Mouse (Mus musculus): Measurements from ENCODE around the gene Heatr5b. TPM values are rescaled to one million over a fixed set of nuclear protein-coding genes. Genes with fewer than 3 reads are reported as not detected.

The Heatr5b gene
- 1.5 and 5.1 TPM in 2 replicates for polyA plus RNA-seq (2012)

GRCm38 (mm10) chr17:78834856-78835835 is at the start of gene Heatr5b, which contains the start of gene Gpatch11:
TSS of gene Heatr5b (minus strand) at chr17:78835364.
TSS of gene Gpatch11 (plus strand) at chr17:78835567.
- no peak for TF ChIP-seq GATA1 (IDR thresholded peaks at IDR 0.05; ENCODE audit: low read length)

GRCm38 (mm10) chr17:78883291-78883690 is 48.1 kb upstream of the Heatr5b start:
- no peak for TF ChIP-seq GATA1 (IDR thresholded peaks at IDR 0.05; ENCODE audit: low read length)

DNA sequence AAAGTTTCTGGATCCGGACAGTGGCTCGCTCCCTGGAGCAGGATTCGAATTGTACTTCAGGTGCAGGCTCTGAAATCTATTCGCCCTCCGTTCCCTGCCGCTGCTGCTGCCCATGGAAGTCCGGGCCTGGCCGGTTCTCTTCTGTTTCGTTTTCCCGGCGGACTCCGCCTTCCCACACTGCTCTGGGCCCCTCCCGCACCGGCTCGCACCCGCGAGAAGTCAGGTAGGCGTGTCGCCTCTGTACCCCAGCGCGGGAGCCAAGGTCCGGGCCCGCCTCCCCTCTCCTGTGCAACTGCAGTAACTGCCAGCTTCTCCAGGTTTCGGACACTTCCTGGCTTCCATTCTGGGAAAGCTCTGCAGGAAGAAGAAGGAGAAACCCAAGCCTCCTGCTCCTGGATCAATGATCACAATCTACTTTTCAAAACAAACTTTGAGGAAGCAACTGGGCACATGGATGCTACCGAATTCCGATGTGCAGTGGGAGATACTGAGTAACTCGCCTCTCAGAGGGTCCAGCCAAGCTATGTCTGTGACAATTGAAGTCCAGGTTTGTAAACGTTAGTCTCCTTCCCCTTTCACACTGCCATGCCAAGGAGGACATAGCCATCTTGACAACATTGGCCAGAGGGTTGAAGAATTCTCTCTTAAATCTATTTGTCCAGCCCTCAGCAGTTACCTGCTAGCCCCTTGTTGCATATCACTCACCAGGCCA is 47.4 kb upstream of the Heatr5b start, which contains the start of gene Eif2ak2:
Gene Eif2ak2 (minus strand): TSS at position 173 of the 712 bp plus-strand sequence.
- no peak for TF ChIP-seq GATA1 (IDR thresholded peaks at IDR 0.05; ENCODE audit: low read length)

DNA sequence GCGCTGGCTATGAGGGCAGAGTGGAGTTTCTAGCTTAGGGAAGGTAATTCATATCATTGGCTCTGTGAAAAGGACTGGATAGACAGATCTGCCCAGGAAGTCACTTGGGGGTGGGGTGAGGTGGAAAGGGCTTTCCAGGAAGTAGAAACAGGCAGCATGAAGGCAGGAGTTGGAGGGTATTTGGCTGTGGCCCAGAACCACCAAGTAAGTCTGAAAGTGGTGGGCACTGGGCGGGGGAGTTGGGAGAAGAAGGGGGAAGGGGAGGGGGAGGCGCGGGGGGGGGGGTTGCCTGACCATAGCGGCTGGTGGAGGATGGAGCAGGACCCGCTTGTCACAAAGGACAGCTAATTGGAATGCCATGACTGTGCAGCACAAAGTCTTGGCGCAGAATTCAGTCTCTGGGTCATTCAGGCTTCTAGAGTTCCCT is 46.7 kb upstream of the Heatr5b start:
- TF ChIP-seq GATA1 (IDR thresholded peaks at IDR 0.05; ENCODE audit: low read length), result no peak

- no peak for TF ChIP-seq GATA1 (IDR thresholded peaks at IDR 0.05; ENCODE audit: low read length)
These were observed 38.7 kb upstream of the Heatr5b start for GRCm38 (mm10) chr17:78873886-78874285.

- TF ChIP-seq GATA1 (IDR thresholded peaks at IDR 0.05; ENCODE audit: low read length), result no peak
These were observed 21.1 kb upstream of the Heatr5b start for GRCm38 (mm10) chr17:78856243-78856642.

DNA sequence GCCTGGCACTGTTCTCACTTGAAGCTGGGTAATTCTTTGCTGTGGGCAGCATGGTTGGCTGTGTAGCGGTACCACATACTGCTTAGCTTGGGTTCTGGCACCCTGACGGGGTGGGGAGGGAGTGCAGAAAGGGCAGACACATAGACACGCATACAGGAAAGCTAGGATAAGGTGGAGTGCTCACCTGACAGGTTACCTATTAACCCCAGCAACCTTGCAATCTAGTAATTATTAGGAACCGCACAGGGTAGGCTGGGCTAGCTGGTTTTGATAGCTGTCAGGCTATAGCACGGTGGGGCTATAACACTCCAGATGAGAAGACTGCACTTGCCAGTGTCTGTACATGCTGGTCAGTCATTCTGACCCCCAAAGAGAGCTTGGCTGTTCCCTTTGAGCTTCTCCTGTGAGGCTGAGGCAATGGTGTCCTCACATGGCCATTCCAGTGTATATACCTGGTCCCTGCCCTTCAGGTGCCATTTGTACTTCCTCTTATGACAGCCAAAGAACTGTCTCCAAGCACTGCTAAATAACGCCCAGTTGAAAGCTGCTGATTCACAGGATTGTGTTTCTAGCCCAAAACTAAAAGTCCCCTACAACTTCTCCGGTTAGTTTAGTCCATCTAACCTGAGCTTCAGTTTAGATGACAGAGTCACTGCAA is 7.2 kb upstream of the Heatr5b start:
- no peak for TF ChIP-seq GATA1 (IDR thresholded peaks at IDR 0.05; ENCODE audit: low read length)

DNA sequence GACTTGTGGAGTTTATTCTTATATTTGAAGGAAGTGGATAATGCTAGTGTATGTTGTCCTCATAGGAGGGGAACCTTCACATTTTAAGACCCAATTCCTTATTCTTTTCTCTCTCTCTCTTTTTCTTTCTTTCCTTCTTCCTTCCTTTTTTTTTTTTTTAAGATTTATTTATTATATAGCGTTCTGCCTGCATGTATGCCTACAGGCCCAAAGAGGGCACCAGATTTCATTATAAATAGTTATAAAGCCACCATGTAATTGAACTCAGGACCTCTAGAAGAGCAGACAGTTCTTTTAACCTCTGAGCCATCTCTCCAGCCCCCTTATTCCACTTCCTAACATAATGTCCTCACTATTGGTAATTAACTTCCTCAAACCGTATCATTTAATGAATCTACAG is 892 bp upstream of the Heatr5b start:
- TF ChIP-seq GATA1 (IDR thresholded peaks at IDR 0.05; ENCODE audit: low read length), result no peak

- no peak for TF ChIP-seq GATA1 (IDR thresholded peaks at IDR 0.05; ENCODE audit: low read length)
These were observed 10.8 kb downstream of the Heatr5b start for GRCm38 (mm10) chr17:78824346-78824745.

DNA sequence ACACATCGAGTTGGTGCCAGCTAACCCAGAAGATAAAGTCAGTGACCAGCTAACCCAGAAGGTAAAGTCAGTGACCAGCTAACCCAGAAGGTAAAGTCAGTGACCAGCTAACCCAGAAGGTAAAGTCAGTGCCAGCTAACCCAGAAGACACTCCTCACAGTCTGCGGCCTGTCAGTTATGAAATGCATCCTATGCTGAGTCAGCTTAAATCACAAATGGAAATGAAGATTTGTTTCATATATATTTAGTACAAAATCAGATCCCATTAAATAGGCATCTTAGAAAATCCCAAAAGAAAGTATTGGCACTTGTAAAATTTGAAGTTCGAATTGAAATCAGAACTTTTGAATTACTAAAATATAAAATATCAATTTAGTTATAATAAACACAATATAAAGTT is 25.6 kb downstream of the Heatr5b start:
- no peak for TF ChIP-seq GATA1 (IDR thresholded peaks at IDR 0.05; ENCODE audit: low read length)

- no peak for TF ChIP-seq GATA1 (IDR thresholded peaks at IDR 0.05; ENCODE audit: low read length)
These were observed 26.1 kb downstream of the Heatr5b start for GRCm38 (mm10) chr17:78809019-78809418.

GRCm38 (mm10) chr17:78797222-78797621 is 37.9 kb downstream of the Heatr5b start:
- no peak for TF ChIP-seq GATA1 (IDR thresholded peaks at IDR 0.05; ENCODE audit: low read length)

GRCm38 (mm10) chr17:78794390-78794789 is 40.8 kb downstream of the Heatr5b start:
- peak; percentile 39 for TF ChIP-seq GATA1 (IDR thresholded peaks at IDR 0.05; ENCODE audit: low read length)

- TF ChIP-seq GATA1 (IDR thresholded peaks at IDR 0.05; ENCODE audit: low read length), result no peak
These were observed 43.0 kb downstream of the Heatr5b start for GRCm38 (mm10) chr17:78792122-78792521.

- no peak for TF ChIP-seq GATA1 (IDR thresholded peaks at IDR 0.05; ENCODE audit: low read length)
These were observed 43.5 kb downstream of the Heatr5b start for GRCm38 (mm10) chr17:78791690-78792070.

All from G1E-ER4 (cell line).